Mouse (Mus musculus): Measurements from ENCODE around the gene Pak6. TPM values are rescaled to one million over a fixed set of nuclear protein-coding genes. Genes with fewer than 3 reads are reported as not detected.
A peak's percentile ranks its signal among the peaks of the same experiment; 100 is the strongest.
"Not testable (repeated sequence)": the region's sequence is repeated elsewhere in the genome, so short reads cannot be mapped to it uniquely, and the experiment has no call there.

The Pak6 gene
- polyA plus RNA-seq, 1 experiment = not detected

- TF ChIP-seq POLR2A (IDR thresholded peaks at IDR 0.05; ENCODE audit: borderline replicate concordance, control insufficient read depth, low read depth, low read length) (no peak), CTCF (IDR thresholded peaks at IDR 0.05; ENCODE audit: control insufficient read depth, insufficient read depth, low read length) (no peak)
- Histone ChIP-seq H3K4me1 (ENCODE audit: control insufficient read depth, insufficient read depth, low read length) (peaks cover 2% of the 10 kb centered on the region; the same call in 1 of the 2 replicates), H3K27ac (ENCODE audit: control insufficient read depth, insufficient read depth, low read depth, low read length, poor library complexity) (no peak overlapping the region), H3K4me3 (replicated peaks; ENCODE audit: control insufficient read depth, low read depth, low read length) (no peak overlapping the region)
- WGBS = 62% methylated on average over 8 of the region's 8 CpGs
Measured at GRCm38 (mm10) chr2:118638686-118639085, 24.4 kb upstream of the Pak6 start.

GRCm38 (mm10) chr2:118641147-118641546 is 22.0 kb upstream of the Pak6 start:
- WGBS = 78% methylated on average over 2 of the region's 2 CpGs
- no peak; the same call in 1 of the 2 replicates for TF ChIP-seq CTCF (IDR thresholded peaks at IDR 0.05; ENCODE audit: control insufficient read depth, insufficient read depth, low read length)
- TF ChIP-seq POLR2A (IDR thresholded peaks at IDR 0.05; ENCODE audit: borderline replicate concordance, control insufficient read depth, low read depth, low read length) = no peak
- H3K4me3 ChIP-seq (replicated peaks; ENCODE audit: control insufficient read depth, low read depth, low read length) = no peak overlapping the region
- H3K27ac ChIP-seq (ENCODE audit: control insufficient read depth, insufficient read depth, low read depth, low read length, poor library complexity) = no peak overlapping the region
- peaks cover 2% of the 10 kb centered on the region; the same call in 1 of the 2 replicates for H3K4me1 ChIP-seq (ENCODE audit: control insufficient read depth, insufficient read depth, low read length)

GRCm38 (mm10) chr2:118642431-118642830 is 20.7 kb upstream of the Pak6 start:
- no peak overlapping the region for H3K4me3 ChIP-seq (replicated peaks; ENCODE audit: control insufficient read depth, low read depth, low read length)
- TF ChIP-seq CTCF (IDR thresholded peaks at IDR 0.05; ENCODE audit: control insufficient read depth, insufficient read depth, low read length) (no peak), POLR2A (IDR thresholded peaks at IDR 0.05; ENCODE audit: borderline replicate concordance, control insufficient read depth, low read depth, low read length) (no peak)
- no peak overlapping the region for H3K27ac ChIP-seq (ENCODE audit: control insufficient read depth, insufficient read depth, low read depth, low read length, poor library complexity)
- 30% methylated on average over 3 of the region's 3 CpGs for WGBS
- H3K4me1 ChIP-seq (ENCODE audit: control insufficient read depth, insufficient read depth, low read length) = peaks cover 2% of the 10 kb centered on the region; the same call in 1 of the 2 replicates

GRCm38 (mm10) chr2:118642942-118643341 is 20.2 kb upstream of the Pak6 start:
- Histone ChIP-seq H3K27ac (ENCODE audit: control insufficient read depth, insufficient read depth, low read depth, low read length, poor library complexity) (no peak overlapping the region), H3K4me1 (ENCODE audit: control insufficient read depth, insufficient read depth, low read length) (peaks cover 2% of the 10 kb centered on the region; the same call in 1 of the 2 replicates), H3K4me3 (replicated peaks; ENCODE audit: control insufficient read depth, low read depth, low read length) (no peak overlapping the region)
- 17% methylated on average over 3 of the region's 3 CpGs for WGBS
- TF ChIP-seq CTCF (IDR thresholded peaks at IDR 0.05; ENCODE audit: control insufficient read depth, insufficient read depth, low read length) = no peak
- TF ChIP-seq POLR2A (IDR thresholded peaks at IDR 0.05; ENCODE audit: borderline replicate concordance, control insufficient read depth, low read depth, low read length) = no peak

- H3K27ac ChIP-seq (ENCODE audit: control insufficient read depth, insufficient read depth, low read depth, low read length, poor library complexity) = no peak overlapping the region
- WGBS = 85% methylated on average over 5 of the region's 5 CpGs
- no peak for TF ChIP-seq POLR2A (IDR thresholded peaks at IDR 0.05; ENCODE audit: borderline replicate concordance, control insufficient read depth, low read depth, low read length)
- TF ChIP-seq CTCF (IDR thresholded peaks at IDR 0.05; ENCODE audit: control insufficient read depth, insufficient read depth, low read length) = no peak
Measured at GRCm38 (mm10) chr2:118646665-118647064, 16.4 kb upstream of the Pak6 start.

GRCm38 (mm10) chr2:118650697-118651096 is 12.4 kb upstream of the Pak6 start:
- H3K4me1 ChIP-seq (ENCODE audit: control insufficient read depth, insufficient read depth, low read length); H3K4me3 ChIP-seq (replicated peaks; ENCODE audit: control insufficient read depth, low read depth, low read length); H3K27ac ChIP-seq (ENCODE audit: control insufficient read depth, insufficient read depth, low read depth, low read length, poor library complexity): not testable (repeated sequence)
- WGBS = 12% methylated on average over 2 of the region's 2 CpGs

More at GRCm38 (mm10) chr2:118646665-118647064, 16.4 kb upstream of the Pak6 start:
- no peaks in the 10 kb centered on the region; the same call in 1 of the 2 replicates for H3K4me1 ChIP-seq (ENCODE audit: control insufficient read depth, insufficient read depth, low read length)
- H3K4me3 ChIP-seq (replicated peaks; ENCODE audit: control insufficient read depth, low read depth, low read length) = no peak overlapping the region

GRCm38 (mm10) chr2:118656688-118657281 is 6.3 kb upstream of the Pak6 start:
- WGBS = 38% methylated on average over 3 of the region's 3 CpGs
- peaks cover 3% of the 10 kb centered on the region for H3K4me1 ChIP-seq (ENCODE audit: control insufficient read depth, insufficient read depth, low read length)
- TF ChIP-seq POLR2A (IDR thresholded peaks at IDR 0.05; ENCODE audit: borderline replicate concordance, control insufficient read depth, low read depth, low read length) = no peak
- no peak for TF ChIP-seq CTCF (IDR thresholded peaks at IDR 0.05; ENCODE audit: control insufficient read depth, insufficient read depth, low read length)
- H3K27ac ChIP-seq (ENCODE audit: control insufficient read depth, insufficient read depth, low read depth, low read length, poor library complexity) = no peak overlapping the region; the same call in 1 of the 2 replicates
- H3K4me3 ChIP-seq (replicated peaks; ENCODE audit: control insufficient read depth, low read depth, low read length) = no peak overlapping the region

GRCm38 (mm10) chr2:118658457-118658856 is 4.6 kb upstream of the Pak6 start:
- peaks cover 2% of the 10 kb centered on the region for H3K4me1 ChIP-seq (ENCODE audit: control insufficient read depth, insufficient read depth, low read length)

GRCm38 (mm10) chr2:118659077-118659476 is 4.0 kb upstream of the Pak6 start:
- Histone ChIP-seq H3K4me1 (ENCODE audit: control insufficient read depth, insufficient read depth, low read length) (peaks cover 2% of the 10 kb centered on the region), H3K4me3 (replicated peaks; ENCODE audit: control insufficient read depth, low read depth, low read length) (no peak overlapping the region), H3K27ac (ENCODE audit: control insufficient read depth, insufficient read depth, low read depth, low read length, poor library complexity) (peak overlapping the region; percentile 80)
- TF ChIP-seq CTCF (IDR thresholded peaks at IDR 0.05; ENCODE audit: control insufficient read depth, insufficient read depth, low read length) (no peak), POLR2A (IDR thresholded peaks at IDR 0.05; ENCODE audit: borderline replicate concordance, control insufficient read depth, low read depth, low read length) (no peak)
- 38% methylated on average over 1 of the region's 1 CpGs for WGBS

More at GRCm38 (mm10) chr2:118658457-118658856, 4.6 kb upstream of the Pak6 start:
- 8% methylated on average over 4 of the region's 4 CpGs for WGBS
- TF ChIP-seq POLR2A (IDR thresholded peaks at IDR 0.05; ENCODE audit: borderline replicate concordance, control insufficient read depth, low read depth, low read length) = no peak
- TF ChIP-seq CTCF (IDR thresholded peaks at IDR 0.05; ENCODE audit: control insufficient read depth, insufficient read depth, low read length) = no peak
- no peak overlapping the region for H3K27ac ChIP-seq (ENCODE audit: control insufficient read depth, insufficient read depth, low read depth, low read length, poor library complexity)
- H3K4me3 ChIP-seq (replicated peaks; ENCODE audit: control insufficient read depth, low read depth, low read length) = no peak overlapping the region
